Mouse (Mus musculus): ENCODE results near the gene Gid4. TPM values are rescaled to one million over a fixed set of nuclear protein-coding genes. Genes with fewer than 3 reads are reported as not detected.

The Gid4 gene
- polyA plus RNA-seq, 1 experiment from 2014 or later, result 15.1 TPM

DNA sequence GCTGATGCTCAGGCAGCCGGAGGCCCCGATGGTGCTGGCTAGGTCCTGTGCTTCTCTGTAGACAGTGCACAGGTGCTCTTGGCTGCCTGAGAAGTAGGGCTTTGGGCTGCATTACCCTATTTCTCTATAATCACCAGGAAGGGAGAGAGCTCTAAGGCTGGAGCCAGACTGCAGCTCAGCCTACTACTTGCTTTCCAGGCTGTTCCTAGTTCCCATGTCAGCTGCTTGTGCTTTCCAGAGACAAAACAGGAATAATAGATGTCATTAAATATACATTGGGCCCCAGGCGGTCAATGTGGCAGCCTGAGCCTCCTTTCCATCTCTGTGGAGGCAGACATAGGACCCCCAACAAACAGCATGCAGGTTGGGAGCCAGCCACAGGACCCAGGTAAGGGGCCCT lies 52.1 kb downstream of the Gid4 start, which contains the start of gene Myo15:
Myo15 (plus strand) TSS at position 301 of the 400 bp plus-strand sequence.
- no peak within 1 kb of the TSS for H3K27ac ChIP-seq (replicated peaks)
- WGBS, result 93% methylated on average over 3 of the region's 3 CpGs
- ATAC-seq (ENCODE audit: extremely low read depth, insufficient number of reproducible peaks, low FRiP score, low TSS enrichment), result no peak
- 0 out of 2 replicates have a peak, but pooled peaks cover 3% of the 10 kb centered on the region for H3K4me1 ChIP-seq
- no peak within 1 kb of the TSS for H3K4me3 ChIP-seq
- no peaks in the 10 kb centered on the region for H3K9me3 ChIP-seq
- H3K9ac ChIP-seq, result no peak within 1 kb of the TSS
- no peak within 1 kb of the TSS for H3K4me2 ChIP-seq
- peaks cover 67% of the 10 kb centered on the region for H3K36me3 ChIP-seq
- H3K27me3 ChIP-seq (replicated peaks), result no peaks in the 10 kb centered on the region; the same call in 1 of the 2 replicates

DNA sequence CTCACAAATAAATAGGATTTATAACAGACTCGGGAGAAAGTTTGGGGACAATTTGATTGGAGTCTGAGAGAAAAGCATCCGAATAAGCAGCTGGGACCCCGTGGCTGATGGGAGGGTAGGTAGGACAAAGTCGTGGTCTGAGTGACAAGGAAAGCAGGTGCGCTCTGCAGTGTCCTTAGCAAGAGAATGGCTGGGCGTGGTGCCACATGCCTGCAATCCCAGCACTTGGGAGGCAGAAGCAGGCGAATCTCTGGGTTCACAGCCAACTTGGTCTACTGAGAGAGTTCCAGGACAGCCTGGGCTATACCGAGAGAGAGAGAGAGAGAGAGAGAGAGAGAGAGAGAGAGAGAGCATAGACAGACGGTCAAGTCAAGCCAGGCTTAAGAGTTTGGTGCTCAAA lies 53.8 kb downstream of the Gid4 start:
- Histone ChIP-seq H3K27ac (replicated peaks) (no peak overlapping the region), H3K36me3 (peaks cover 50% of the 10 kb centered on the region), H3K4me2 (no peak overlapping the region), H3K9ac (no peak overlapping the region), H3K27me3 (replicated peaks) (no peaks in the 10 kb centered on the region; the same call in 1 of the 2 replicates), H3K9me3 (no peaks in the 10 kb centered on the region), H3K4me3 (no peak overlapping the region), H3K4me1 (0 out of 2 replicates have a peak, but pooled peaks cover 3% of the 10 kb centered on the region)
- ATAC-seq (ENCODE audit: extremely low read depth, insufficient number of reproducible peaks, low FRiP score, low TSS enrichment), result no peak
- WGBS, result 80% methylated on average over 9 of the region's 9 CpGs

DNA sequence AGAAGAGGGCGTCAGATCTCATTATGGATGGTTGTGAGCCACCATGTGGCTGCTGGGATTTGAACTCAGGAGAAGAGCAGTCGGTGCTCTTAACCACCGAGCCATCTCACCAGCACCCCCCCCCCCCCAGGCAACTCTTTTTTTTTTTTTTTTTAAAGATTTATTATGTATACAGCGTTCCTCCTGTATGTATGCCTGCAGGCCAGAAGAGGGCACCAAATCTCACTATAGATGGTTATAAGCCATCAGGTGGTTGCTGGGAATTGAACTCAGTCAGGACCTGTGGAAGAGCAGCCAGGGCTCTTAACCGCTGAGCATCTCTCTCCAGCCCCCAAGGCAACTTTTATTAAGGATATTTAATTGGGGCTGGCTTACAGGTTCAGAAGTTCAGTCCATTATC lies 57.6 kb downstream of the Gid4 start:
- Histone ChIP-seq H3K9ac (no peak overlapping the region), H3K4me2 (no peak overlapping the region), H3K4me3 (no peak overlapping the region), H3K36me3 (peaks cover 12% of the 10 kb centered on the region), H3K27ac (replicated peaks) (no peak overlapping the region), H3K9me3 (no peaks in the 10 kb centered on the region), H3K4me1 (peaks cover 3% of the 10 kb centered on the region; the same call in 1 of the 2 replicates), H3K27me3 (replicated peaks) (peaks cover 12% of the 10 kb centered on the region)
- ATAC-seq (ENCODE audit: extremely low read depth, insufficient number of reproducible peaks, low FRiP score, low TSS enrichment), result no peak
- WGBS, result 79% methylated on average over 5 of the region's 5 CpGs

DNA sequence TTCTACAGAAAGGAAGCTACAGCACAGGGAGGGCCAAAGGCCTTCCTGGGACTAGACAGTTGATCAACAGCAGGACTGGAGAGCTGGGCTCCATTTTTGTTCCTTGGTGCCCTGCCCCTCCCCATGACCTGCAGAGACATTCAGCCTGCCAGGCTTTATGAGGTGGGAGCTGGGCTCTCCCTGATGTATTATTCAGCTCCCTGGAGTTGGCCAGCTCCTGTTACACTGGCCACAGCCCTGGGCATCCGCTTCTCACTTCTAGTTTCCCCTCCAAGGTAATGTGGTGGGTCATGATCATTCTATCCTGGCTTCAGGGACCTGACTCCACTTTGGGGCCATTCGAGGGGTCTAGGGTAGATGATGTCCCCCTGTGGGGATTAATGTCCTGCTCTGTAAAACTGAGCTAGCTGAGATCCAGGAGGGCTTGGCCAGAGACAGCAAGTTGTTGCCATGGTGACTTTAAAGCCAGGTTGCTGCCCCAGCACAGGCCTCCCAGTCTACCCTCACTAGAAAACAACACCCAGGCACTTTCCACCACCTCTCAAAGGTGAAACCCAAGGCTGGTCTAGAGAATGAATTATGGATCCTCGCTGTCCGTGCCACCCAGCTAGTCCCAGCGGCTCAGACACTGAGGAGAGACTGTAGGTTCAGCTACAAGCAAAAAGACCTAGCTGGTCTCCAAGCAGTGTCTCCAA lies 58.9 kb downstream of the Gid4 start:
- ATAC-seq (ENCODE audit: extremely low read depth, insufficient number of reproducible peaks, low FRiP score, low TSS enrichment), result no peak
- Histone ChIP-seq H3K4me2 (no peak overlapping the region), H3K4me1 (peaks cover 3% of the 10 kb centered on the region; the same call in 1 of the 2 replicates), H3K27me3 (replicated peaks) (peaks cover 24% of the 10 kb centered on the region), H3K9me3 (no peaks in the 10 kb centered on the region), H3K27ac (replicated peaks) (no peak overlapping the region), H3K36me3 (0 out of 2 replicates have a peak, but pooled peaks cover 2% of the 10 kb centered on the region), H3K9ac (no peak overlapping the region), H3K4me3 (no peak overlapping the region)
- 84% methylated on average over 5 of the region's 5 CpGs for WGBS

DNA sequence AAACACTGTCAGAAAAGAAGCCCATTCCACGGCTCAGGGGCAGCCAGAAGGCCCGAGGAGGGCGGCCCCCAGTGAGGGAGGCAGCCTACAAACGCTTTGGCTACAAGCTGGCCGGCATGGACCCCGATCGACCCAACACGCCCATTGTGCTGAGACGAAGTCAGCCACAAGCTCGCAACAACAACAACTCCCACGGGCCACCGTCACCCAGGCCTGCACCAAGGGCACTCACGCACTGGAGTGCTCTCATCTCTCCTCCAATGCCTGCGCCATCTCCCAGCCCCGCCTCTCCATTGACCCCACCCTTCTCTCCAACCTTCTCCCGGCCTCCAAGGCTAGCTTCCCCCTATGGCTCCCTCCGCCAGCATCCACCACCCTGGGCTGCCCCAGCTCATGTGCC lies 61.2 kb downstream of the Gid4 start:
- H3K4me2 ChIP-seq, result peak overlapping the region; percentile 62
- no peak for ATAC-seq (ENCODE audit: extremely low read depth, insufficient number of reproducible peaks, low FRiP score, low TSS enrichment)
- peak overlapping the region; percentile 52; the same call in 1 of the 2 replicates for H3K9ac ChIP-seq
- peak overlapping the region; percentile 31 for H3K4me3 ChIP-seq
- H3K4me1 ChIP-seq, result no peaks in the 10 kb centered on the region; the same call in 1 of the 2 replicates
- no peaks in the 10 kb centered on the region for H3K36me3 ChIP-seq
- H3K27ac ChIP-seq (replicated peaks), result no peak overlapping the region
- no peaks in the 10 kb centered on the region for H3K9me3 ChIP-seq
- WGBS, result 8% methylated on average over 17 of the region's 17 CpGs
- H3K27me3 ChIP-seq (replicated peaks), result peaks cover 24% of the 10 kb centered on the region

DNA sequence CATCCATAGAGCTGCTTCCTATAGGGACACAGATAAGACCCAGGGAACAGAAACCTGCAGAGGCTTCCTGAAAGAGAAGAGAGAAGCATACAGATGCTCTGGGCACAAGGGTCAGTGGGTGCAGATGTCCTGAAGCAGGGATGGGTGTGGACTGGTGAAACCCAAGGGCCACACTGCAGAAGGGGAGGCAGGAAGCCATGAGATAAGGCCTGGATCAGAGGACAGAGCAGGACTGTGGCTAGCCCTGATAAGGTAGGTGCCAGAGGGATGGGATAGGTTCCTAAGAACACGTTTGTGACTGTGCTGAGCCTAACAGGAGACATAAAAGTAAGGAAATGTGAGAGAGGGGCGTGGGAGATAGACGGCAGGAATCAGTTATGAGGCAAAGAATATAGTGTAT lies 69.3 kb downstream of the Gid4 start:
- H3K4me2 ChIP-seq, result peak overlapping the region; percentile 5; the same call in 1 of the 2 replicates
- no peaks in the 10 kb centered on the region for H3K27me3 ChIP-seq (replicated peaks)
- ATAC-seq (ENCODE audit: extremely low read depth, insufficient number of reproducible peaks, low FRiP score, low TSS enrichment), result no peak
- H3K27ac ChIP-seq (replicated peaks), result no peak overlapping the region
- WGBS, result 35% methylated on average over 3 of the region's 3 CpGs
- H3K4me1 ChIP-seq, result 0 out of 2 replicates have a peak, but pooled peaks cover 2% of the 10 kb centered on the region
- no peaks in the 10 kb centered on the region for H3K9me3 ChIP-seq
- H3K36me3 ChIP-seq, result no peaks in the 10 kb centered on the region
- no peak overlapping the region for H3K4me3 ChIP-seq
- H3K9ac ChIP-seq, result no peak overlapping the region

DNA sequence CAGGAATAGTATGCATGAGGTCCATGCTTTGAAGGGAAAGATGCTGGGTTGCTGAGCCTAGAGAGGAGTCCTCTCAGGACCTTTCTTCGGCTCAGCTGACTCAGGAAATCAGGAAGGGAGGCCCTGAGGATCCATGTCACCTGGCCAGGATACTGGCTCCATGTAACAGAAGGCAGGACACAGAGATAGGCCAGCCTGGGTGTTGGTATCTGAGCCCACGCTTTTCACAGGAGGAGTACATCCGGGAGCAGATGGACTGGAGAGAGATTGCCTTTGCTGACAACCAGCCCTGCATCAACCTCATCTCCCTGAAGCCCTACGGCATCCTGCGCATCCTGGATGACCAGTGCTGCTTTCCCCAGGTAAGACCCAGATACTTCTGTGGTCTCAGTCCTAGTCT lies 75.8 kb downstream of the Gid4 start:
- no peak for ATAC-seq (ENCODE audit: extremely low read depth, insufficient number of reproducible peaks, low FRiP score, low TSS enrichment)
- Histone ChIP-seq H3K9me3 (no peaks in the 10 kb centered on the region), H3K4me2 (no peak overlapping the region), H3K27ac (replicated peaks) (no peak overlapping the region), H3K4me1 (no peaks in the 10 kb centered on the region), H3K27me3 (replicated peaks) (peaks cover 38% of the 10 kb centered on the region), H3K36me3 (no peaks in the 10 kb centered on the region), H3K9ac (no peak overlapping the region), H3K4me3 (no peak overlapping the region)
- WGBS, result 77% methylated on average over 5 of the region's 5 CpGs

DNA sequence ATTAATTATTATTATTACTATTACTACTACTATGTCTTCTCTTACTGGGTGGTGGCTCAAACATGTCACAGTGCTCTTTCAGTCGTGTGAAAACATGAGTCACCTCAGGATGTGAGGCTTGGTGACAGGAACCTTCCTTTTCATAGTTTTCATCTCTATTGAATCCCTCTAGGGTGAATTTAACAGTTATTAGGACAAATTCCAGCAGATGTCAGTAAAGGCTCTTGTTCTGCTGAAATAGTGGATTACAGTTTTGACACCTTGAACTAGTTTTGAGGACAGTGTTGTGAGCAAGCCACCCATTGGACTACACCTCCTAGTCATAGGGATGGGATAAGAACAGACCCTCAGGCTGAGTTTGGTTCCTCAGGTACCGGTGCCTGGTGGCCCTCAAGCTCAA lies 78.7 kb downstream of the Gid4 start:
- WGBS, result 59% methylated on average over 2 of the region's 2 CpGs
- no peak overlapping the region for H3K4me2 ChIP-seq
- no peaks in the 10 kb centered on the region for H3K4me1 ChIP-seq
- H3K9ac ChIP-seq, result no peak overlapping the region
- H3K36me3 ChIP-seq, result no peaks in the 10 kb centered on the region
- no peaks in the 10 kb centered on the region for H3K9me3 ChIP-seq
- peaks cover 38% of the 10 kb centered on the region for H3K27me3 ChIP-seq (replicated peaks)
- no peak for ATAC-seq (ENCODE audit: extremely low read depth, insufficient number of reproducible peaks, low FRiP score, low TSS enrichment)
- no peak overlapping the region for H3K4me3 ChIP-seq
- no peak overlapping the region for H3K27ac ChIP-seq (replicated peaks)

Other genes starting within 250 kb of the Gid4 start
- 34.4 and 41.8 TPM in 2 replicates for gene Srebf1, start 194.6 kb upstream of the Gid4 start, polyA plus RNA-seq (2015; fragmentation: Nextera tagmentation; extraction: Ambion mirVana)
- 27.5 and 28.7 TPM in 2 replicates for gene Tom1l2, start 64.2 kb upstream of the Gid4 start, polyA plus RNA-seq (2015; fragmentation: Nextera tagmentation; extraction: Ambion mirVana)
- gene Drc3, start 63.8 kb upstream of the Gid4 start, polyA plus RNA-seq (2015; fragmentation: Nextera tagmentation; extraction: Ambion mirVana), result 2.4 TPM in 2 replicates
- gene Atpaf2, start 1.3 kb downstream of the Gid4 start, polyA plus RNA-seq (2015; fragmentation: Nextera tagmentation; extraction: Ambion mirVana), result 50.2 and 54.0 TPM in 2 replicates
- 70.9 and 72.3 TPM in 2 replicates for gene Drg2, start 37.4 kb downstream of the Gid4 start, polyA plus RNA-seq (2015; fragmentation: Nextera tagmentation; extraction: Ambion mirVana)
- gene Myo15, start 52.2 kb downstream of the Gid4 start, polyA plus RNA-seq (2015; fragmentation: Nextera tagmentation; extraction: Ambion mirVana), result 0.03 and 0.05 TPM in 2 replicates
- gene Alkbh5, start 119.2 kb downstream of the Gid4 start, polyA plus RNA-seq (2015; fragmentation: Nextera tagmentation; extraction: Ambion mirVana), result 32.1 and 35.8 TPM in 2 replicates